Mouse (Mus musculus) right cerebral cortex, adult 2 months (tissue): ENCODE measurements at regions not wholly inside any gene's neighbourhood (a gene's known extent, or its start where the extent isn't known, plus 50 kb on each side); places are given as distances from the start of the nearest gene placed in this dataset.
"Not testable (repeated sequence)": the region's sequence is repeated elsewhere in the genome, so short reads cannot be mapped to it uniquely, and the experiment has no call there.

Experiments used
- DNase-seq, 2 experiments: peaks; one replicate each; pipeline ENCODE4 v3.0.0; 2021 to 2022; ENCODE audit warnings: low spot score in 2 of 2

- DNase-seq: no peak
Observed at GRCm38 (mm10) chr2:78418561-78419338, 449.2 kb upstream of the Ube2e3 start.

DNA sequence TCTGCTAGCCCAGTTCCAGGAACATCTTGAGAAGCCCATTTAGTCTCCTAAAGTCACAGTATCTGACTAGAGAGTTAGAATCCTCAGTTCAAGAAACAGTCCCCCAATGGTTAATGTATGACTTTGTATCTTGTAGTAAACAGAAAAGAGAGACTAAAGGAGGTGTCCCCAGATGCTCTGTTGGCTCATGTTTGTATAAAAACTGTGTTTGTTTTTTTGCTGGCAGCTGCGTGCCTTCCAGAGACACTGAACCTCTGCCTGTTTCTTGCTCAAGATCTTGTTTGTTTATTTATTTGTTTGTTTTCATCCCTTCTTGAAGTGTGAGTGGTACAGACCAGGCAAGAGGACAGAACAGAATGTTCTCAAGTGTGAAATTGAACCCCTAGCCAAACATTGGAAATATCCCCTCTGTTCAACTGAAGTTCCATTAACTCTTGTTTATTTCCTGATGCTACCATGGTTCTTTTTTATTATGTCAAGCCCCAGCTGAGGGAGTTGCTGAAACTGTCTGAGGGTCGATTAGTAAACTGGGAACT, 451.3 kb upstream of the Ube2e3 start:
- DNase-seq: no peak

DNA sequence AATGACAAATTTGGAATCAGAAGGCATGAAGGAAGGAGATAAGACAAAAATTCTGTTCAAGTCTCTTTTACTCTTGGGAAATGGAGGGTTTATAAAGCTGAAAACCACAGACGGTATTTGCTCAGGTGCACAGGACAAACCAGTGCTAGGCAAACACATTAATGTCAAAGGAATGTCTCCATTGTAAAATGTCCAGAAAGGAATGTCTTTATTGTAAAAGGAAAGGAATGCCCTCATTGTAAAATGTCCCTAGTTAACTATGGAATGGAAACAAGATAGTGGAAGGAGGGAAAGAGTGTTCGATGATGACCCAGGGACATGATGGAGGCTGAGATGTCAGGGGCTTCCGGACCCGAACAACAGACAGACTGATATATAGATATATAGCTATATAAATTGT, 454.9 kb upstream of the Ube2e3 start:
- DNase-seq: no peak

DNA sequence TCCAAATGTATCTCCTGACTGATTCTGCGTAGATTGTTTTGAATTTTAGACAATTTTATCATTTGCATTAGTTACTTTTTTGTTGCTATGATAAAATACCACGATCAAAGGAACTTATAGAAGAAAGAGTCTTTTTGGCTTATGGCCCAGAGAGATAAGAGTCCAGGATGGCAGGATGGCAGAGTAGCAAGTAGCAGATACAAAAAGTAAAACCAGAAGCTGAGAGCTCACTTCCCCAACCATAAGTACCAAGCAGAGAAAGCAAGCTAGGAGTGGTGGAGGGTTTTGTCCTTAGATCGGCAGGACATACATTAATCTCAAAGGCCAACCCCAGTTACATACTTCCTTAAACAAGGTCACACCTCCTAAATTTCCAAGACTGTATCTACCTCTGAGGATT, 457.7 kb upstream of the Cwc22 start:
- no peak for DNase-seq

GRCm38 (mm10) chr2:78399236-78399635, 453.1 kb upstream of the Cwc22 start:
- DNase-seq: no peak

- no peak for DNase-seq
Observed at GRCm38 (mm10) chr2:78396924-78397323, 450.7 kb upstream of the Cwc22 start.

GRCm38 (mm10) chr2:78393090-78393489, 446.9 kb upstream of the Cwc22 start:
- no peak for DNase-seq

DNA sequence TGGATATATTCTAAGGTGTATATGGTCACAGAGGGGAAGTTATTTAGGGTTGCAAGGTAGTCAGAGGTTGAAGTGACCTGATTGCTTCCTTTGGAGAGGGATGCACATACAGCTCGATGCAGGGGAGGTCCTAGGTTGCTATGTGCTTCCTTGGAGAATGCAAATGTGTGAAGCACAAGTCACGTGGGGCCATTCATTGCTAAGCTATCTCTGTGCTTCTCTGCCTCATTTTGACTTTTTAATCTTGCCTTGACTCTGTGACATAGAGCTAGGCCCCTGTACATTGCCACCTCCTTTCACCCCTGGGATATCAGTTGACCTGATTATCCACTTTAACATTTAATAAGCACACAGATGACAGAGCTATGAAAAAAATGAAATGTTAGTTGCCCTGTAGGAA, 446.2 kb upstream of the Cwc22 start:
- DNase-seq: no peak

DNA sequence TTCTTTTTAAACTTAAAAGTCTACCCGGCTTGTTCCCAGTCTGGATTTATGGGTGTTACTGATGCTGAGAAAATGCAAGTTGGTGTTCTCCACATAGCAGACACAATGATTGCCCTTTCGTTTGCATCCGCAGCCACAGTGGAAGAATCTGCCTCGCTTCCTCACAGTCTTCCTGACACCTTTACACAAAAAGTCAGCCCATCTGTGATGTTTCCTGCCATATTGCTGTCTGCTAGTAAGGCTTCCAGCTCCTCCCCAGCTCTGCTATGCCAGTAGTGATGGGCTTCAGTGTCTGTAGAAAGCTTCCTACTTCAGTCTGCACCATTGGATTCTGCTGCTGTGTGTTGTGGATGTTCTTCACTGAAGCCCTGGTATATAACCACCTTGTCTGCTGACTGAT, 441.8 kb upstream of the Cwc22 start:
- peak; percentile 26 to 32 for DNase-seq

DNA sequence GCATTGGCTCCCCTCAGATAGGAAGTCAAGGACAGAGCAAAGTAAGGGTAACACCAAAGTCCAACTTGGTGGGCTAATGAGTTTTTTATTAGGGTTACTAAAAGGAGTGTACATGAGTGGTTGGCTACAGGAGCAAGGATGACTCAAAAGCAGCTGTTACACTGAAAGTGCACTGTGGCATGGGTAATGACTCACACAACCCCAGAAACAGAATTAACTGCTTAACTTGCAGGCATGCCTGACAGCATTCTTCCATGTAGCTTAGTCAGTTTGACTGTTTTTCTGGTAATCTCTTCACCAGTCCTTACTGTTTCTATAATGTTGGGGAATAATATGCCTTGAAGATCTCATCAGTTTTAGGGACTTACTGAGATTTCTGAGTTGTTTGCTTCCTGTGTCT, 435.1 kb upstream of the Cwc22 start:
- DNase-seq: no peak

DNA sequence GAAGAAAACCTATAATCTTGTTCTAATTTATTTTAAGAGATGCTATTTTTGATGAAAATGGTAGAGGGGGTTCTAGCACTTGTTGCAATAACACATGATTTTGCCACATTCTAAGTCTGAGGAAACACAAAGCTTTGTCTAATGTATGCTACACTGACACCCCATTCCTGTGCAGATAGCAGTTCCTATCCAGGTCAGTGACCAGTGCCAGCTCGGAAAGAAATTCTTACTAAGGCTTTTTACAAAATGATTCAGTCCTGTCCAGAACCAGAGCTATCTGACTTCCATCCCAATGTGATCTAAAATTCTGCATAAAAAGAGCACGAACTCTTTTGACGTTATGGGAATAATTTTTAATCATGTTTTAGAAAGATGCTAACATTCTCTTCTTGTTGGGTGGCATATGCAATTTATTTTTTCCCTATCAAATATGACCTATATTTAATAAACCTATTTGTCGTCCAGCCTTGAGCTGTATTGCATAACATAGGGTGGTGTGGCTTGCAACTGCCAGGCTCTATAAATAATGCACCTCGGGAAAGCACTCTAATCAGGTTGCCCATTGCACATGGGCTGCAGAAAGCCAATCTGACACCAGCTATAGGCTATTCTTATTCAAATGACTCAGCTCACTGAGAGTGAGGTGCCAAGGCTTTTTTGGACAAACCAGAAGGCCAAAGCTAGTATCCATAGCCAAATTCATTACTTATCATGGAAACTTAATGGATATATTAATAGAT, 385.7 kb upstream of the Cwc22 start:
- DNase-seq: no peak

DNA sequence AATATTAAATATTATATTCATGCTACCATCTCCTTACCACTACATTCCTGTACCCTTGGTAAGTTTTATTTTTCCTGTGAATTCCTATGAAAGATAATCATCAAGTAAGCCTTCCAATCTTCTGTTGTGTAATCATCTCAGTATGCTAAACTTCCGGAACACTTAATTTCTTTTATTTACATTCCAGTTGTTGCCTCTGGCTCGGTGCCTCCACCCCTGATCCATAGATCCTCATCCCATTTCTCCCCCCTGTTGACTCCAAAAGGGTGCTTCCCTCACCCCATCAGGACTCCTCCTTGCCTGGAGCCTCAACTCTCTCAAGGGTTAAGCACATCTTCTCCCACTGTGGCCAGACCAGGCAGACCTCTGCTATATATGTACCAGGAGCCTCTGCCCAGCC, 379.9 kb upstream of the Cwc22 start:
- no peak for DNase-seq

GRCm38 (mm10) chr2:78322216-78322965, 376.2 kb upstream of the Cwc22 start:
- DNase-seq: no peak

- no peak for DNase-seq
Observed at GRCm38 (mm10) chr2:78311766-78312491, 365.8 kb upstream of the Cwc22 start.

DNA sequence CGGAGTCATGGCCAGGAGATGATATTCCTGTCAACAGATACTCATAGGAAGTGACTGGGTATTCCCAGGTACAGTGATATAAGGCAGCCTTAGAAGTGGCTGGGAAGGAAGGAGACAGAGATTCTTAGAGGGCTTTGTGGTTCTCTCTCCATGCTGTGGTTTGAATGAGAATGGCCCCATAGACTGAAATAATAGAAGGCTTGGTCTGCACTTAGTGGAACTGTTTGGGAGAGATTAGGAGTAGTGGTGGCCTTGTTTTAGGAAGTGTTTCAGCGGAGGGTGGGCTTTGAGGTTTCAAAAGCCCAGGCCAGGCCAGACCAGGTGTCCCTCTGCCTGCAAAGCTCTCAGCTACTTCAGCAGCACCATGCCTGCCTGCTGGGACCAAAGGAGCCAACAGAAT, 363.2 kb upstream of the Cwc22 start:
- DNase-seq: no peak

DNA sequence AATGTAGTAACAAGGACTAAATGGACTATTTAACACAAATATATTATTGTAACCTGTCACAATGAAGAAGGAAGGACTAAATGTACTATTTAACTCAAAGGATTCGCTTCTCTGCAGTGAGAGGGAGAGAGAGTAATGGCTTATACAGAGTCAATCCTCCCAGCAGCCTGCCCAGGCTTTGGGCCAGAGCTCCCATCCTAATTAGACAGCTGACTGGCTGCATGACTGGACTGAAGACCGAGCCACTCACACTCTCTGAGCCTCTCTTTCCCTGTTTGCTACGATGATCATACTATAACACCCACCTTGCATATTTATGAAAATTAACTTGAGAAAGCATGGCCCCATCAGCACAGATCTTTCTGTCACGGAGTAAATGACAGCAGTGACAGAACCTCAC, 360.7 kb upstream of the Cwc22 start:
- no peak for DNase-seq

- no peak for DNase-seq
Observed at GRCm38 (mm10) chr2:78291665-78292064, 345.5 kb upstream of the Cwc22 start.

DNA sequence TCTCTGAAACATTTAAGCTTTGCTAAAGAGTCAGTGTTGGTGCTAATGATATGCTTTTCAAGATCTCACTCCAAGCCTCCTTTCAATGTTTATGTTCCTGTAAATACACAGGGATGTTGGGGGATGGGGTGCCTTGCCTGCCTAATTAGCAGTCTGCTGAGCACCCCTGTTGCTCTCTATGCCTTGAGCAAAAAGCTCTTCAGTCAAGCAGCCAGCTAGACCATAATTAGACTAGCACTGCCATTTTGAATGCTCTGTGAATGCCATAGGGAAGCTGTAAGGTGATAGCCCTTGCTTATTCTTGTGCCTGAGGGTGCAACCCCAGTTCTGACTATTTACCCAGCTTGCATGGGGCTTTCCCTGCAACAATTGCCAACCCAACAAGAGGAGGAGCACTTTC, 338.6 kb upstream of the Cwc22 start:
- no peak for DNase-seq

DNA sequence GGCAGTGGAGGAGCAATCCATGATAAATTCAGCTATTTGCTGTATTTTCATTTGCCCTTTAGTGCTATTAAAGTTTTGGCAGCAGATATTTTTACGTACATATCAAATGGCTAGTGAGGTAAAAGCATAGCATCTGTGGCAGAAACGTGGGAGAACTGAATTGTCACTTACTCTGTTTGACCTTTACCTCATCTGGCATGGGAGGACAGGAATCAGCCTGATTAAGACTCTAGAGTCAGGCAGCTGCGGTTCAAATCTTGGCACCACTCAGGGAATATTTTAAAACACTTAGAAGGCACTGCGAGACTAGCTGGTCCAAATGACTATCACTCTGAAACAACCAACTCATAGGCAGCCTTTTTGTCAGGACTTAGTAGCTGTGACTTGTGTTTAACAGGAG, 337.4 kb upstream of the Cwc22 start:
- no peak for DNase-seq

GRCm38 (mm10) chr2:78281846-78282245, 335.7 kb upstream of the Cwc22 start:
- not testable (repeated sequence) for DNase-seq

- DNase-seq: no peak
Observed at GRCm38 (mm10) chr2:78280219-78280915, 334.2 kb upstream of the Cwc22 start.
